Mouse (Mus musculus) myocyte (in vitro differentiated cells): ENCODE data around the gene Tcap. TPM values are rescaled to one million over a fixed set of nuclear protein-coding genes. Genes with fewer than 3 reads are reported as not detected.

ENCODE experiments used
- H3K27me3 ChIP-seq: one replicate; pipeline ENCODE4 v1.6.1; 2011; ENCODE audit not compliant: control insufficient read depth, insufficient read depth, insufficient read length
- H3K36me3 ChIP-seq: one replicate; pipeline ENCODE4 v1.6.1; 2011; ENCODE audit not compliant: control insufficient read depth, insufficient read depth
- H3K4me2 ChIP-seq: one replicate; pipeline ENCODE4 v1.6.1; 2011; ENCODE audit warnings: low read depth, control low read depth
- H3K4me3 ChIP-seq: one replicate; pipeline ENCODE4 v1.5.1; 2011; ENCODE audit warnings: mild to moderate bottlenecking, control low read depth, moderate library complexity
- H3K79me2 ChIP-seq: one replicate; pipeline ENCODE4 v1.6.1; 2011; ENCODE audit not compliant: control insufficient read depth, insufficient read depth
- H3ac ChIP-seq: one replicate; pipeline ENCODE4 v1.6.1; 2011; ENCODE audit not compliant: control insufficient read depth, insufficient read length
- CEBPB ChIP-seq: IDR thresholded peaks from 2 replicates; pipeline ENCODE4 v1.6.1; 2011; ENCODE audit warnings: mild to moderate bottlenecking, moderate library complexity; ENCODE audit not compliant: poor library complexity, insufficient read depth, severe bottlenecking
- E2F4 ChIP-seq: IDR thresholded peaks from one replicate; pipeline ENCODE4 v1.6.1; 2011; ENCODE audit warnings: mild to moderate bottlenecking, control low read depth, moderate library complexity; ENCODE audit not compliant: insufficient read depth
- MAX ChIP-seq: IDR thresholded peaks from one replicate; pipeline ENCODE4 v1.6.1; 2011; ENCODE audit warnings: low read depth, mild to moderate bottlenecking, control low read depth
- MYOD1 ChIP-seq, 3 experiments: IDR thresholded peaks; one replicate each; pipeline ENCODE4 v1.6.1; 2011; ENCODE audit warnings: control low read depth in 2 of 3, low read depth in 2 of 3, mild to moderate bottlenecking in 2 of 3, moderate library complexity in 1 of 3; ENCODE audit not compliant: insufficient read length in 2 of 3, control insufficient read depth in 1 of 3
- MYOG ChIP-seq, 3 experiments: IDR thresholded peaks; one replicate each; pipeline ENCODE4 v1.6.1; 2011; ENCODE audit warnings: control low read depth in 2 of 3, low read depth in 2 of 3, mild to moderate bottlenecking in 2 of 3; ENCODE audit not compliant: insufficient read length in 2 of 3, control insufficient read depth in 1 of 3, insufficient read depth in 1 of 3
- POLR2A ChIP-seq: IDR thresholded peaks from one replicate; pipeline ENCODE4 v1.6.1; 2011; ENCODE audit warnings: low read depth, mild to moderate bottlenecking, control low read depth, moderate library complexity; ENCODE audit not compliant: insufficient read length
- POLR2AphosphoS2 ChIP-seq: IDR thresholded peaks from one replicate; pipeline ENCODE4 v1.6.1; 2011; ENCODE audit warnings: low read depth, control low read depth; ENCODE audit not compliant: insufficient read length
- REST ChIP-seq: IDR thresholded peaks from one replicate; pipeline ENCODE4 v1.6.1; 2011; ENCODE audit warnings: mild to moderate bottlenecking, control low read depth, moderate library complexity; ENCODE audit not compliant: insufficient read depth, insufficient read length
- SRF ChIP-seq: IDR thresholded peaks from one replicate; pipeline ENCODE4 v1.6.1; 2011; ENCODE audit warnings: low read depth; ENCODE audit not compliant: control insufficient read depth, insufficient read length
- TCF12 ChIP-seq: IDR thresholded peaks from one replicate; pipeline ENCODE4 v1.6.1; 2011; ENCODE audit warnings: mild to moderate bottlenecking, control low read depth; ENCODE audit not compliant: poor library complexity, insufficient read depth, severe bottlenecking
- TCF3 ChIP-seq: IDR thresholded peaks from one replicate; pipeline ENCODE4 v1.6.1; 2011; ENCODE audit warnings: low read depth, control low read depth; ENCODE audit not compliant: insufficient read length
- USF1 ChIP-seq: IDR thresholded peaks from one replicate; pipeline ENCODE4 v1.6.1; 2011; ENCODE audit warnings: low read depth, mild to moderate bottlenecking, control low read depth, moderate library complexity
- polyA plus RNA-seq: library from polyadenylated mRNA; unstranded; fragments of >200 nt; fragmentation: generic; extraction: Trizol; gene quantifications from one replicate; pipeline ENCODE4 v1.2.1, GENCODE M21; 2012; ENCODE audit warnings: missing spikeins

The Tcap gene
- polyA plus RNA-seq, 1 experiment = 131 TPM

- H3K36me3 ChIP-seq = no peaks in the 10 kb centered on the region
- no peak for TF ChIP-seq E2F4
- TF ChIP-seq TCF12 = no peak
- TF ChIP-seq REST = no peak
- peak in 1 of 3 experiments; percentile 1 for TF ChIP-seq MYOD1 (IDR thresholded peaks at IDR 0.05; ENCODE audit: control insufficient read depth in 1 of 3, insufficient read length in 2 of 3, low read depth in 2 of 3)
- TF ChIP-seq MYOG (IDR thresholded peaks at IDR 0.05; ENCODE audit: control insufficient read depth in 1 of 3, insufficient read depth in 1 of 3, insufficient read length in 2 of 3, low read depth in 2 of 3) = no peak
- TF ChIP-seq SRF = no peak
- TF ChIP-seq MAX = no peak
- no peak overlapping the region for H3ac ChIP-seq
- H3K79me2 ChIP-seq = no peaks in the 10 kb centered on the region
- no peak overlapping the region for H3K4me3 ChIP-seq
- peaks cover 19% of the 10 kb centered on the region for H3K27me3 ChIP-seq
- no peak overlapping the region for H3K4me2 ChIP-seq
Measured at GRCm38 (mm10) chr11:98388282-98388681, 4.7 kb downstream of the Tcap start.

GRCm38 (mm10) chr11:98389221-98389780, 5.7 kb downstream of the Tcap start:
- TF ChIP-seq POLR2A = no peak
- no peak for TF ChIP-seq USF1
- no peak for TF ChIP-seq SRF
- no peak for TF ChIP-seq CEBPB
- TF ChIP-seq POLR2AphosphoS2 = no peak
- no peak for TF ChIP-seq MAX
- no peak for TF ChIP-seq TCF3
- no peak for TF ChIP-seq MYOG (IDR thresholded peaks at IDR 0.05; ENCODE audit: control insufficient read depth in 1 of 3, insufficient read depth in 1 of 3, insufficient read length in 2 of 3, low read depth in 2 of 3)
- no peak for TF ChIP-seq REST
- TF ChIP-seq MYOD1 (IDR thresholded peaks at IDR 0.05; ENCODE audit: control insufficient read depth in 1 of 3, insufficient read length in 2 of 3, low read depth in 2 of 3) = no peak
- no peak for TF ChIP-seq TCF12
- no peak for TF ChIP-seq E2F4
- H3K79me2 ChIP-seq = no peaks in the 10 kb centered on the region
- H3K4me2 ChIP-seq = no peak overlapping the region
- no peak overlapping the region for H3ac ChIP-seq
- no peaks in the 10 kb centered on the region for H3K36me3 ChIP-seq
- peaks cover 19% of the 10 kb centered on the region for H3K27me3 ChIP-seq
- no peak overlapping the region for H3K4me3 ChIP-seq

- H3K27me3 ChIP-seq = peaks cover 19% of the 10 kb centered on the region
- H3ac ChIP-seq = no peak overlapping the region
- no peak for TF ChIP-seq CEBPB
- H3K4me3 ChIP-seq = no peak overlapping the region
- no peaks in the 10 kb centered on the region for H3K79me2 ChIP-seq
- no peaks in the 10 kb centered on the region for H3K36me3 ChIP-seq
- H3K4me2 ChIP-seq = no peak overlapping the region
Measured at GRCm38 (mm10) chr11:98390141-98390540, 6.5 kb downstream of the Tcap start.

- H3K27me3 ChIP-seq = peaks cover 13% of the 10 kb centered on the region
- no peak overlapping the region for H3ac ChIP-seq
- no peaks in the 10 kb centered on the region for H3K36me3 ChIP-seq
- H3K79me2 ChIP-seq = no peaks in the 10 kb centered on the region
- no peak for TF ChIP-seq SRF
- no peak for TF ChIP-seq MYOG (IDR thresholded peaks at IDR 0.05; ENCODE audit: control insufficient read depth in 1 of 3, insufficient read depth in 1 of 3, insufficient read length in 2 of 3, low read depth in 2 of 3)
- no peak for TF ChIP-seq TCF12
- TF ChIP-seq E2F4 = no peak
- TF ChIP-seq REST = no peak
- no peak for TF ChIP-seq USF1
- no peak for TF ChIP-seq POLR2AphosphoS2
- no peak for TF ChIP-seq POLR2A
- no peak for TF ChIP-seq MYOD1 (IDR thresholded peaks at IDR 0.05; ENCODE audit: control insufficient read depth in 1 of 3, insufficient read length in 2 of 3, low read depth in 2 of 3)
- no peak for TF ChIP-seq CEBPB
- no peak for TF ChIP-seq TCF3
- TF ChIP-seq MAX = no peak
- H3K4me3 ChIP-seq = no peak overlapping the region
- H3K4me2 ChIP-seq = no peak overlapping the region
Measured at GRCm38 (mm10) chr11:98392034-98392433, 8.4 kb downstream of the Tcap start.

GRCm38 (mm10) chr11:98392645-98393044, 9.0 kb downstream of the Tcap start:
- no peaks in the 10 kb centered on the region for H3K79me2 ChIP-seq
- no peaks in the 10 kb centered on the region for H3K36me3 ChIP-seq
- H3K4me3 ChIP-seq = no peak overlapping the region
- no peak overlapping the region for H3ac ChIP-seq
- peak overlapping the region; percentile 14 for H3K4me2 ChIP-seq
- peaks cover 7% of the 10 kb centered on the region for H3K27me3 ChIP-seq
- TF ChIP-seq CEBPB (no peak), POLR2A (no peak), SRF (no peak), USF1 (no peak), REST (no peak), E2F4 (no peak), MYOG (IDR thresholded peaks at IDR 0.05; ENCODE audit: control insufficient read depth in 1 of 3, insufficient read depth in 1 of 3, insufficient read length in 2 of 3, low read depth in 2 of 3) (no peak), TCF3 (no peak), MAX (no peak), TCF12 (no peak), MYOD1 (IDR thresholded peaks at IDR 0.05; ENCODE audit: control insufficient read depth in 1 of 3, insufficient read length in 2 of 3, low read depth in 2 of 3) (no peak), POLR2AphosphoS2 (no peak)
